Mouse (Mus musculus): Measurements from ENCODE around the gene Pde9a.
"Not testable (repeated sequence)": the region's sequence is repeated elsewhere in the genome, so short reads cannot be mapped to it uniquely, and the experiment has no call there.

Gene Pde9a

GRCm38 (mm10) chr17:31385671-31386665 lies at the start of gene Pde9a:
TSS of gene Pde9a (plus strand) at chr17:31386210.
- DNase-seq (ENCODE audit: low read depth, low spot score) = peak; percentile 47

GRCm38 (mm10) chr17:31339769-31340168 lies 46.2 kb upstream of the Pde9a start:
- no peak for DNase-seq (ENCODE audit: low read depth, low spot score)

- no peak for DNase-seq (ENCODE audit: low read depth, low spot score)
Measured at GRCm38 (mm10) chr17:31342191-31342590, 43.8 kb upstream of the Pde9a start.

- no peak for DNase-seq (ENCODE audit: low read depth, low spot score)
Measured at GRCm38 (mm10) chr17:31344172-31344801, 41.7 kb upstream of the Pde9a start.

- DNase-seq (ENCODE audit: low read depth, low spot score) = no peak
Measured at GRCm38 (mm10) chr17:31344816-31345215, 41.2 kb upstream of the Pde9a start.

GRCm38 (mm10) chr17:31348129-31348528 lies 37.9 kb upstream of the Pde9a start:
- no peak for DNase-seq (ENCODE audit: low read depth, low spot score)

- DNase-seq (ENCODE audit: low read depth, low spot score) = no peak
Measured at GRCm38 (mm10) chr17:31349388-31349787, 36.6 kb upstream of the Pde9a start.

- no peak for DNase-seq (ENCODE audit: low read depth, low spot score)
Measured at GRCm38 (mm10) chr17:31351984-31352383, 34.0 kb upstream of the Pde9a start.

GRCm38 (mm10) chr17:31353255-31353654 lies 32.8 kb upstream of the Pde9a start:
- DNase-seq (ENCODE audit: low read depth, low spot score) = no peak

GRCm38 (mm10) chr17:31354684-31355083 lies 31.3 kb upstream of the Pde9a start:
- DNase-seq (ENCODE audit: low read depth, low spot score) = not testable (repeated sequence)

- no peak for DNase-seq (ENCODE audit: low read depth, low spot score)
Measured at GRCm38 (mm10) chr17:31355792-31356502, 30.1 kb upstream of the Pde9a start.

- no peak for DNase-seq (ENCODE audit: low read depth, low spot score)
Measured at GRCm38 (mm10) chr17:31360582-31360981, 25.4 kb upstream of the Pde9a start.

- no peak for DNase-seq (ENCODE audit: low read depth, low spot score)
Measured at GRCm38 (mm10) chr17:31365586-31366166, 20.3 kb upstream of the Pde9a start.

- DNase-seq (ENCODE audit: low read depth, low spot score) = no peak
Measured at GRCm38 (mm10) chr17:31370221-31370620, 15.8 kb upstream of the Pde9a start.

GRCm38 (mm10) chr17:31370931-31371330 lies 15.1 kb upstream of the Pde9a start:
- no peak for DNase-seq (ENCODE audit: low read depth, low spot score)

GRCm38 (mm10) chr17:31377961-31378360 lies 8.0 kb upstream of the Pde9a start:
- peak; percentile 49 for DNase-seq (ENCODE audit: low read depth, low spot score)

- no peak for DNase-seq (ENCODE audit: low read depth, low spot score)
Measured at GRCm38 (mm10) chr17:31378361-31378761, 7.6 kb upstream of the Pde9a start.

GRCm38 (mm10) chr17:31379086-31379485 lies 6.9 kb upstream of the Pde9a start:
- DNase-seq (ENCODE audit: low read depth, low spot score) = no peak

- DNase-seq (ENCODE audit: low read depth, low spot score) = no peak
Measured at GRCm38 (mm10) chr17:31379863-31380262, 6.1 kb upstream of the Pde9a start.

- no peak for DNase-seq (ENCODE audit: low read depth, low spot score)
Measured at GRCm38 (mm10) chr17:31383320-31383719, 2.7 kb upstream of the Pde9a start.

GRCm38 (mm10) chr17:31384968-31385627 lies 912 bp upstream of the Pde9a start:
- DNase-seq (ENCODE audit: low read depth, low spot score) = no peak
